ENCODE assay signal across 9 mouse cellular contexts in genomic region chr12:30128561-30129410, GRCm38 (mm10). TPM values are rescaled to one million over a fixed set of nuclear protein-coding genes. Genes with fewer than 3 reads are reported as not detected.
DNase-seq lines count a peak whose midpoint lies in the region; ATAC-seq lines count a peak whose summit lies in the region.
"Had no signal": no experiment of that assay in that cellular context is flagged by ENCODE, and none has a peak within 500 bp of the region (broad histone marks: within the 10 kb centered on the region; RNA-seq: fewer than 3 reads in every experiment).

No protein-coding gene starts in this region.

- H3K27ac ChIP-seq in kidney, embryonic 14.5 days (ENCODE audit: low read depth, low read length): no peak overlapping the region
- H3K27ac ChIP-seq in limb, embryonic 10.5 days: no peak overlapping the region
- peak overlapping the region; percentile 80 for H3K27ac ChIP-seq in neural tube, embryonic 15.5 days (replicated peaks)

- H3K4me3 ChIP-seq in kidney, embryonic 14.5 days (ENCODE audit: low read length): no peak overlapping the region
- H3K4me3 ChIP-seq in limb, embryonic 10.5 days: no peak overlapping the region
- H3K4me3 ChIP-seq in neural tube, embryonic 15.5 days (replicated peaks): no peak overlapping the region

- H3K4me1 ChIP-seq in kidney, embryonic 14.5 days (ENCODE audit: control insufficient read depth, insufficient read depth, low read length): no peaks in the 10 kb centered on the region
- H3K4me1 ChIP-seq in limb, embryonic 10.5 days: no peaks in the 10 kb centered on the region
- peaks cover 13% of the 10 kb centered on the region for H3K4me1 ChIP-seq in neural tube, embryonic 15.5 days

- no peak overlapping the region for H3K4me2 ChIP-seq in kidney, embryonic 14.5 days (replicated peaks; ENCODE audit: low read depth, low read length)
- H3K4me2 ChIP-seq in neural tube, embryonic 15.5 days: peak overlapping the region; percentile 19; the same call in 1 of the 2 replicates

- H3K36me3 ChIP-seq in kidney, embryonic 14.5 days (ENCODE audit: control insufficient read depth, insufficient read depth, low read length): no peaks in the 10 kb centered on the region
- H3K36me3 ChIP-seq in limb, embryonic 10.5 days: no peaks in the 10 kb centered on the region
- H3K36me3 ChIP-seq in neural tube, embryonic 15.5 days: no peaks in the 10 kb centered on the region

- H3K9me3 ChIP-seq in kidney, embryonic 14.5 days (ENCODE audit: control insufficient read depth, low read length): no peaks in the 10 kb centered on the region
- H3K9me3 ChIP-seq in limb, embryonic 10.5 days (replicated peaks): no peaks in the 10 kb centered on the region
- H3K9me3 ChIP-seq in neural tube, embryonic 15.5 days (replicated peaks): no peaks in the 10 kb centered on the region

- peak; percentile 73 for ATAC-seq in kidney, embryonic 14.5 days (ENCODE audit: low FRiP score, low TSS enrichment)
- peak; percentile 70 for ATAC-seq in neural tube, embryonic 15.5 days (ENCODE audit: low FRiP score)
- ATAC-seq in erythroblast, adult 5-6 weeks (replicated peaks; ENCODE audit: low FRiP score, poor library complexity, severe bottlenecking): no peak

- 44% methylated on average over 7 of the region's 7 CpGs for WGBS in kidney, embryonic 14.5 days
- WGBS in limb, embryonic 10.5 days: 79% methylated on average over 7 of the region's 7 CpGs
- WGBS in neural tube, embryonic 15.5 days: 42% methylated on average over 7 of the region's 7 CpGs

- DNase-seq in urinary bladder, adult 18-20 months (ENCODE audit: low spot score in 2 of 2): peak; percentile 22 to 23
- no peak for DNase-seq in urinary bladder, postnatal 10 days (ENCODE audit: low spot score)
- DNase-seq in cerebellum, postnatal 36 days: peak; percentile 44 to 65
- peak; percentile 43 to 51 for DNase-seq in gastrocnemius, adult 8-10 months (ENCODE audit: low spot score in 2 of 2)
- peak; percentile 59 for DNase-seq in limb, embryonic 10.5 days (ENCODE audit: low spot score)

- H3K27me3 ChIP-seq in kidney, embryonic 14.5 days (ENCODE audit: control insufficient read depth, insufficient read depth, low read length): no peaks in the 10 kb centered on the region
- H3K27me3 ChIP-seq in limb, embryonic 10.5 days (ENCODE audit: low read depth, poor library complexity, severe bottlenecking): no peaks in the 10 kb centered on the region
- no peaks in the 10 kb centered on the region for H3K27me3 ChIP-seq in neural tube, embryonic 15.5 days (replicated peaks)

- no peak overlapping the region for H3K9ac ChIP-seq in kidney, embryonic 14.5 days (ENCODE audit: low read depth, low read length)
- no peak overlapping the region for H3K9ac ChIP-seq in neural tube, embryonic 15.5 days (replicated peaks)

RNA-seq across cellular contexts. Expression of gene Tpo, which starts 3.6 kb away (rescaled TPM):
- not detected for total RNA-seq in gastrocnemius, adult 8-10 months (2022)
- not detected in 2 replicates for polyA plus RNA-seq in kidney, embryonic 14.5 days (2014; fragmentation: Nextera tagmentation; extraction: Ambion mirVana)
- polyA plus RNA-seq in limb, embryonic 10.5 days (2016; fragmentation: Nextera tagmentation; extraction: Ambion mirVana): not detected in 2 replicates
- 0.19 and 0.27 TPM in 2 replicates for polyA plus RNA-seq in neural tube, embryonic 15.5 days (2015; fragmentation: Nextera tagmentation; extraction: Ambion mirVana)
- not detected in 2 replicates for total RNA-seq in erythroblast, adult 5-6 weeks (2015; ENCODE audit: low replicate concordance)
- total RNA-seq in erythroblast, adult 5-6 weeks (2017; ENCODE audit: low replicate concordance): not detected in 2 replicates
- total RNA-seq: adrenal gland, postnatal 4 days had no signal
